Mouse (Mus musculus): Measurements from ENCODE around the gene Nup88. TPM values are rescaled to one million over a fixed set of nuclear protein-coding genes. Genes with fewer than 3 reads are reported as not detected.
A peak's percentile ranks its signal among the peaks of the same experiment; 100 is the strongest.

The Nup88 gene
- polyA plus RNA-seq, 1 experiment from 2014 or later, result 85.8 TPM

DNA sequence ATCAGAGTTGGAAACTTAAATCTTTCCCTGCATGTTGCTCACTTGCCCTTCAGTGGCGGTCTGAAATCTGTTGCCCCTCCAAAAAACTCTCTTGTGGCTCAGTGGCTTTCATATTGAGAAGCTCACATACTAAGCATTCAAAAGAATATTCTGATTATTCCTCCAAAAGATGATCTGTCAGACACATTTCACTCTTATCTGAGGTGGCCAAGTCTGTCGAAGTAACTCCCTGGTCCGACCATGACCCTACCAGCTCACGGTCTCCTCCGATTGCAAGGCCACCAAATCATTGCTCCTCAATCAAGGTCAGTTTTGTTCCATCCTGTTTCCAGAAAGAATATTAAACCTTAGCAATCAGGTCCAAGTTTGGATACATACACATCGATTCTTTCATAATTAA, 37.3 kb upstream of the Nup88 start:
- Histone ChIP-seq H3K36me3 (ENCODE audit: insufficient read depth, low read length) (peaks cover 26% of the 10 kb centered on the region), H3K27ac (no peak overlapping the region), H3K4me3 (replicated peaks; ENCODE audit: low read depth, low read length) (no peak overlapping the region), H3K4me1 (replicated peaks; ENCODE audit: insufficient read depth, low read length) (0 out of 2 replicates have a peak, but pooled peaks cover 5% of the 10 kb centered on the region), H3K9me3 (replicated peaks; ENCODE audit: low read length) (no peaks in the 10 kb centered on the region), H3K27me3 (ENCODE audit: insufficient read depth, low read length) (no peaks in the 10 kb centered on the region), H3K9ac (ENCODE audit: low read depth, low read length) (no peak overlapping the region), H3K4me2 (ENCODE audit: low read length) (no peak overlapping the region)
- ATAC-seq (replicated peaks; ENCODE audit: low FRiP score, low read depth), result no peak
- 93% methylated on average over 6 of the region's 6 CpGs for WGBS
- TF ChIP-seq CTCF (IDR thresholded peaks at IDR 0.05; ENCODE audit: low read depth), result no peak
- DNase-seq (ENCODE audit: low spot score), result no peak

DNA sequence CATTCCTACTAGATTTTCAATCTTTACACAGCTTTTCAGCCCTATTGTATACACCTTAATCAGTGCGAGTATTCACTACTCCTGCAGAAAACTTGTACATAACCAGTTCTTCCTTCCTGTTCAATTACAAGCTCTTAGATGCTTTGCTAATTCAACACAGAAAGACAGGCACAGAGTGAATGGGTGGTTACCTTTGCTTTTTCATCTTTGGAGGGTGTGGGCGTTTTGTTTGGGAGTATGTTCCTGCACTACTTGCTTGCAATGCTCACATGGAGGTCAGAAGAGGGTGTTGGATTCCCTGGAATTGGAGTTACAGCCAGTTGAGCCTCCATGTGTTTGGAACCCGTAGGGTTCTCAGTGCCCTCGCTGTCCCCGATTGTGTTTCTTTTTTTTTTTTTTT, 35.3 kb upstream of the Nup88 start:
- Histone ChIP-seq H3K27ac (no peak overlapping the region), H3K4me3 (replicated peaks; ENCODE audit: low read depth, low read length) (peak overlapping the region; percentile 93), H3K4me2 (ENCODE audit: low read length) (peak overlapping the region; percentile 53), H3K36me3 (ENCODE audit: insufficient read depth, low read length) (peaks cover 20% of the 10 kb centered on the region), H3K27me3 (ENCODE audit: insufficient read depth, low read length) (no peaks in the 10 kb centered on the region), H3K4me1 (replicated peaks; ENCODE audit: insufficient read depth, low read length) (0 out of 2 replicates have a peak, but pooled peaks cover 5% of the 10 kb centered on the region), H3K9ac (ENCODE audit: low read depth, low read length) (0 out of 2 replicates have a peak overlapping the region, but pooled peaks have one; percentile 18), H3K9me3 (replicated peaks; ENCODE audit: low read length) (no peaks in the 10 kb centered on the region)
- DNase-seq (ENCODE audit: low spot score) (no peak), ATAC-seq (replicated peaks; ENCODE audit: low FRiP score, low read depth) (no peak)
- no peak for TF ChIP-seq CTCF (IDR thresholded peaks at IDR 0.05; ENCODE audit: low read depth)
- 45% methylated on average over 5 of the region's 5 CpGs for WGBS

DNA sequence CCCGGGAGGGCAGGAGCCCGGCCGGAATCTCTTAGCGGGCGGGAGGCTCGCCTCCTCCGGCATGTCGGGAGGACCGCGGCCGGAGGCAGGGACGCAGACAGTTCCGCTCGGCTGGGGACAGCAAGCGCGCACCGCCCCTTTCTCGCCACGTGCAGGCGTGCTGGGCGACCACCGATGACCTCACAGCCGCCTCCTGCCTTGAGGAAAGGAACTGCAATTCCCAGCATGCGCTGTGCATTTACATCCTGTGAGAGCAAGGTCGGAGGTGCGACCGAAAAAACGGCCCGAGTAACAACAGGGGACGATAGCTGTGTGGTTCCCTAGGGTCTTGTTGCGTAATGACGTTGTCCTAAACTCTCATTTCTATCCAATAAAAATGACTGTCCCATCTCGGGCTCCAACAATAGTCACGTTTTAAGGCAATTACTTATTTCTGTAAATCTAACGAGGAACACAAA, 34.6 kb upstream of the Nup88 start, which contains the start of gene Dhx33:
Gene Dhx33 (minus strand): TSS at position 122 of the 458 bp plus-strand sequence.
- H3K36me3 ChIP-seq (ENCODE audit: insufficient read depth, low read length), result peaks cover 20% of the 10 kb centered on the region
- H3K9me3 ChIP-seq (replicated peaks; ENCODE audit: low read length), result no peaks in the 10 kb centered on the region
- peak within 1 kb of the TSS; percentile 71 for H3K9ac ChIP-seq (ENCODE audit: low read depth, low read length)
- DNase-seq (ENCODE audit: low spot score) (peak; percentile 99), ATAC-seq (replicated peaks; ENCODE audit: low FRiP score, low read depth) (peak; percentile 97)
- H3K4me1 ChIP-seq (replicated peaks; ENCODE audit: insufficient read depth, low read length), result 0 out of 2 replicates have a peak, but pooled peaks cover 5% of the 10 kb centered on the region
- H3K27ac ChIP-seq, result peak within 1 kb of the TSS; percentile 76
- peak within 1 kb of the TSS; percentile 93 for H3K4me3 ChIP-seq (replicated peaks; ENCODE audit: low read depth, low read length)
- H3K27me3 ChIP-seq (ENCODE audit: insufficient read depth, low read length), result no peaks in the 10 kb centered on the region
- TF ChIP-seq CTCF (IDR thresholded peaks at IDR 0.05; ENCODE audit: low read depth), result peak; percentile 37; the same call in 1 of the 2 replicates
- WGBS, result 0% methylated on average over 34 of the region's 35 CpGs
- peak within 1 kb of the TSS; percentile 75 for H3K4me2 ChIP-seq (ENCODE audit: low read length)

DNA sequence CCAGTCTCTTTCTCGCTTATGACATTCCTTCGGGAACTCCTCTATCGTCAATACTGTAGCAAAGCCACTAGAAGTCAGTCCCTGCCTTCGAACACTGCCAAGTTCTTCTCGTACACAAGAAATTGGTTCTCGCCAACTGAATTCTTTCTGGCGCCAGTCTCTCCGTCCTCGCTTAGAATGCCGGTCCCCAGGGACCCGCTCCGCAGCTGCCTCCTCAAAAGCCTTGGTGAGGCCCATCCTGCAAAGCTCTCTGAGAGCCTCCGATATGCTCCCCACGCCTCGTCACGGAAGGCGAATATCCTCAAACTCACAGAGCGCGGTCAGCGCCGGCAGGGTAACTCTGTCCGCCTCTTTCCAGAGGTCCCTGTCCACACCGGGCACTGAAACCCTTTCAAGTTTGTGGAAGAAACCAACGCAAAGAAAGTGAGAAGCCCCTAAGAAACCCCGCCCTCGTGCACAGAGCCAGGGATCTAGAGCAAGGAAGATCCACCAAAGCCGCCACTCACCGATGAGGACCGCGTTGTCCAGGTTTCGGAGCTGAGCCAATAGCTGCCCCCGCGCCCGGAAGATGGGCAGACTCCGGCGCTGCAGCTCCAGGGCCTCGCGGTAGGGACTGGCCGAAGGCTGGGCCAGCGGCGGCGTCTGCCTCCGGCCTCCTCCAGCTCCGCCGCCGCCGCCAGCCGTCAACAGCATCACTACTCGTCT, 34.0 kb upstream of the Nup88 start:
- peak overlapping the region; percentile 76 for H3K27ac ChIP-seq
- TF ChIP-seq CTCF (IDR thresholded peaks at IDR 0.05; ENCODE audit: low read depth), result no peak
- ATAC-seq (replicated peaks; ENCODE audit: low FRiP score, low read depth) (peak; percentile 79), DNase-seq (ENCODE audit: low spot score) (peak; percentile 49)
- peak overlapping the region; percentile 71 for H3K9ac ChIP-seq (ENCODE audit: low read depth, low read length)
- peaks cover 18% of the 10 kb centered on the region for H3K36me3 ChIP-seq (ENCODE audit: insufficient read depth, low read length)
- 0 out of 2 replicates have a peak, but pooled peaks cover 5% of the 10 kb centered on the region for H3K4me1 ChIP-seq (replicated peaks; ENCODE audit: insufficient read depth, low read length)
- H3K27me3 ChIP-seq (ENCODE audit: insufficient read depth, low read length), result no peaks in the 10 kb centered on the region
- H3K4me3 ChIP-seq (replicated peaks; ENCODE audit: low read depth, low read length), result peak overlapping the region; percentile 93
- under 1% methylated on average over 49 of the region's 49 CpGs for WGBS
- H3K4me2 ChIP-seq (ENCODE audit: low read length), result peak overlapping the region; percentile 75
- H3K9me3 ChIP-seq (replicated peaks; ENCODE audit: low read length), result no peaks in the 10 kb centered on the region

DNA sequence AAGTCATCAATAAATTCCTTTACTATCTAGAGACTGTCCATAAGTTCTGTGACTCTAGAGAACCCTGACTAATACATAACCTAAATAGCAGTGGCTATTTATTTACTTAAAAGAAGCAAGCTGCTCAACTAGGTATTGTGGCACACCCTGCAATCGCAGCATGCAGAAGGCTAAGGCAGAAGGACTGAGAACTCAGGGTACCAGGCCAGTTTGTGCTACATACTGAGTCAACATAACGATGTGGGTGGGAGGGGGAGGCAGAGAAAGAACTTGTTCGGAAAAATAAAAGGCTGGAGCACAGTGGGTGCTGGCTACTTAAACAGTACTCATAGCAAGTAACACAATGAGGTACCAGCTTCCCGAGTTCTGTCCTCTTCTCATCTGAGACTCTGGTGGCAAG, 31.4 kb upstream of the Nup88 start:
- Histone ChIP-seq H3K27me3 (ENCODE audit: insufficient read depth, low read length) (no peaks in the 10 kb centered on the region), H3K9ac (ENCODE audit: low read depth, low read length) (no peak overlapping the region), H3K36me3 (ENCODE audit: insufficient read depth, low read length) (peaks cover 23% of the 10 kb centered on the region), H3K4me3 (replicated peaks; ENCODE audit: low read depth, low read length) (no peak overlapping the region), H3K4me1 (replicated peaks; ENCODE audit: insufficient read depth, low read length) (0 out of 2 replicates have a peak, but pooled peaks cover 5% of the 10 kb centered on the region), H3K27ac (no peak overlapping the region), H3K9me3 (replicated peaks; ENCODE audit: low read length) (no peaks in the 10 kb centered on the region), H3K4me2 (ENCODE audit: low read length) (no peak overlapping the region)
- TF ChIP-seq CTCF (IDR thresholded peaks at IDR 0.05; ENCODE audit: low read depth), result no peak
- DNase-seq (ENCODE audit: low spot score), result no peak
- ATAC-seq (replicated peaks; ENCODE audit: low FRiP score, low read depth), result no peak
- 87% methylated on average over 4 of the region's 4 CpGs for WGBS

DNA sequence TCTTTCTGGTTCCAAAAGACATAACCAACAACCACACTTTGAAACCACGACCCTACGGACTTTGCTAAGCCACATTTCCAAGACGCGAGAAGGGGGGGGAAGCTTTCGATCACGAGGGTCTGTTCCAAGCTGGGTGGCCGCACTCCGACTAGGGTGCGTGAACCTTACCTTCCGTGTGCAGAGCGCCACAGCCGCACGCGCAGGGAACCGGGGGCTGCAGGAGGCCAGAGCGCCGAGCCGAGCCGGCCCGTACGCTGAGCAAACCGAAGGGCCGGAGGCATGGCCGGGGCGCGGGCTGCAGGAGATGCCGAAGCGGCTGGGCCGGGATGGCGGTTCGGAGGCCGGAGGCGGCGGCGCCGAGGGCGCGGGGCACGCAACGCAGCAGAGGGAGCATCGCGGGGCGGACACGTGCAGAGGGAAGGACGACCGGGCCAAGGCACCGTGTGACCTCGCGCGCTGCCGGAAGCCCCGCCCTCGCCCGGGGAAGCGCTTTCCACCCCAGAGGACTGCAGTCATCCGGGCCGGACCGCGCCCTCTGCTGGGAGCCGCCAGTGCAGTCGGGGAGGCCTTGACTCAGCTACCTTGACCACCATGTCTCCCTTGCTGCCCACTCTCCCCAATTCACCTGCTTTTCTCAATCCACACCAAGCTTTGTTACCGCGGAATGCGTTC, 12.9 kb upstream of the Nup88 start, which contains the start of gene C1qbp:
Gene C1qbp (minus strand): TSS at position 470 of the 672 bp plus-strand sequence.
- under 1% methylated on average over 60 of the region's 64 CpGs for WGBS
- Histone ChIP-seq H3K4me3 (replicated peaks; ENCODE audit: low read depth, low read length) (peak within 1 kb of the TSS; percentile 98), H3K36me3 (ENCODE audit: insufficient read depth, low read length) (peaks cover 33% of the 10 kb centered on the region), H3K27me3 (ENCODE audit: insufficient read depth, low read length) (no peaks in the 10 kb centered on the region), H3K9ac (ENCODE audit: low read depth, low read length) (peak within 1 kb of the TSS; percentile 86), H3K9me3 (replicated peaks; ENCODE audit: low read length) (no peaks in the 10 kb centered on the region), H3K4me1 (replicated peaks; ENCODE audit: insufficient read depth, low read length) (0 out of 2 replicates have a peak, but pooled peaks cover 7% of the 10 kb centered on the region), H3K4me2 (ENCODE audit: low read length) (peak within 1 kb of the TSS; percentile 58), H3K27ac (peak within 1 kb of the TSS; percentile 43; the same call in 1 of the 2 replicates)
- TF ChIP-seq CTCF (IDR thresholded peaks at IDR 0.05; ENCODE audit: low read depth), result peak; percentile 95
- peak; percentile 93 for DNase-seq (ENCODE audit: low spot score)
- ATAC-seq (replicated peaks; ENCODE audit: low FRiP score, low read depth), result peak; percentile 94

All from kidney, postnatal 0 days (tissue).